Mouse (Mus musculus): ENCODE results near the gene Gpr1. TPM values are rescaled to one million over a fixed set of nuclear protein-coding genes. Genes with fewer than 3 reads are reported as not detected.

Gpr1 gene
- total RNA-seq (2023), result not detected

GRCm38 (mm10) chr1:63214271-63214558, at the start of gene Gpr1:
TSS of gene Gpr1 (minus strand) at chr1:63214543.

DNA sequence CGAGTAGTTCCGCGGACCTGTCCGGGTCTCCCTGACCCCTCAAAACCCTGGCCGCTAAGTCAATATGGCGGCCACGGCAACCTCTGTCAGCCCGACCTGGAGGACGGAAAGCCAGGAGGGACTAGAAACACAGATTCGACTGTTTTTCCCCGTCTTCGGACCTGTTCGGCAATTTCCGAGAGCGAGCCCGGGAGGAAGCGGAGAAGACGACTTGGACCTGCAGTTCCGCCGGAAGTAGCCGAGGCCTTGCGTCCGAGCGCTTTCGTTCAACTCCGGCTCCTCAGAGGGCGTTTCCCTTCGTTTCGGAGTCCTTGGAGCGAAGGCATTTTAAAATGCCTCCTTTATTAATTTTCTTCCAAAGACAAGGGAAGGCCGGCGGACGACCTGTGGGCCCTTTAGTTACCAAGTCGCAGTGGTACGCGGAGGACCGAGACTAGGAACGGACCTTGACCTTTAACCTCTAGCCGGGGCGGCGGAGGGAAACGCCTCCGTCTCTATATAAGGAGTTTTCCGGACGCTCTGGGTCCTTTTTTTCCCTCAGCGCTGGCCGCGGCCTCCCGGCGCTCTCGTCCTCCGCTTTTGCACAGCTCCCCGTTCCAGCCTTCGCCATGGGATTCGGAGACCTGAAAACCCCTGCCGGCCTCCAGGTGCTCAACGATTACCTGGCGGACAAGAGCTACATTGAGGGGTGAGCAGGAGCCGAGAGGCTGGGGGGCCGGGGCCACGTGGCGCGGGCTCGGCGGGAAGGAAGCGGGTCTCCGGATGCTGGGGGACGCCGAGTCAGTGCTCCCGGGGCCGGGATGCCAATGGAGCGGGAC, 37.5 kb downstream of the Gpr1 start, which contains the start of the genes Eef1b2 and Ndufs1:
TSS of gene Eef1b2 (plus strand) at position 222 of the 818 bp plus-strand sequence.
TSS of gene Ndufs1 (minus strand) at position 230 of the 818 bp plus-strand sequence.

Other genes with a start within 250 kb of the Gpr1 start
- gene Ino80d, start 99.9 kb downstream of the Gpr1 start, total RNA-seq (2023), result 10 to 100 TPM; 56.7 to 57.9 TPM
- 100 to 1,000 TPM; 428 to 453 TPM for gene Eef1b2, start 37.7 kb downstream of the Gpr1 start, total RNA-seq (2023)
- 10 to 100 TPM; 59.0 to 62.1 TPM for gene Ndufs1, start 37.7 kb downstream of the Gpr1 start, total RNA-seq (2023)
- gene Zdbf2, start 58.7 kb upstream of the Gpr1 start, total RNA-seq (2023), result not detected
- gene Adam23, start 231.3 kb upstream of the Gpr1 start, total RNA-seq (2023), result under 1 TPM in 1 of 2 experiments, not detected in 1; 0.73 TPM

All from neutrophil, adult 83 days (primary cell).